Mouse (Mus musculus): ENCODE results near the gene Zfp706. TPM values are rescaled to one million over a fixed set of nuclear protein-coding genes. Genes with fewer than 3 reads are reported as not detected.

The Zfp706 gene
- total RNA-seq, 2 experiments from 2014 or later: 115 to 131 TPM

- no peak for DNase-seq (ENCODE audit: low spot score)
Observed at GRCm38 (mm10) chr15:36979488-36980201, 27.9 kb downstream of the Zfp706 start.

- DNase-seq (ENCODE audit: low spot score): no peak
Observed at GRCm38 (mm10) chr15:36979159-36979487, 28.4 kb downstream of the Zfp706 start.

DNA sequence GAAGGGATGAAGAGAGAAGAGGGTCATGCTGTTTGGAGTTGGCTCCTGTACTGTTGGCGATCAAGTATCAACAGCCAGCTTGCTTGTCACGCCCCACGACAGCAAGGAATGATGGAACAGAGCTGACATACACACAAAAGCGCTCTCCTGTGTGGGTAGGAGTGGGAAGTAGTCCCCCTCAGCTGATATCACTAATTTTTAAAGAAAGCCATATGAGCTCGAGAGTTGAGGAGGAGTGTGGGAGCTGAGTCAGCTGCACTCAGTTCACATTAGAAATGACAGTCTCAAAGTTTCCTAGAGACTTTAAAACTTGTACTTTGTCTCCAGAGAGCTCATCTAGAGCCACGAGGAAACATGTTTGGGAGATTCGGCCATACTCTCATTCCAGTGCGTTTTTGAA lies 29.8 kb downstream of the Zfp706 start:
- DNase-seq (ENCODE audit: low spot score): no peak

- DNase-seq (ENCODE audit: low spot score): no peak
Observed at GRCm38 (mm10) chr15:36975690-36976089, 31.9 kb downstream of the Zfp706 start.

GRCm38 (mm10) chr15:36975256-36975620 lies 32.3 kb downstream of the Zfp706 start:
- no peak for DNase-seq (ENCODE audit: low spot score)

- no peak for DNase-seq (ENCODE audit: low spot score)
Observed at GRCm38 (mm10) chr15:36974614-36975255, 32.8 kb downstream of the Zfp706 start.

DNA sequence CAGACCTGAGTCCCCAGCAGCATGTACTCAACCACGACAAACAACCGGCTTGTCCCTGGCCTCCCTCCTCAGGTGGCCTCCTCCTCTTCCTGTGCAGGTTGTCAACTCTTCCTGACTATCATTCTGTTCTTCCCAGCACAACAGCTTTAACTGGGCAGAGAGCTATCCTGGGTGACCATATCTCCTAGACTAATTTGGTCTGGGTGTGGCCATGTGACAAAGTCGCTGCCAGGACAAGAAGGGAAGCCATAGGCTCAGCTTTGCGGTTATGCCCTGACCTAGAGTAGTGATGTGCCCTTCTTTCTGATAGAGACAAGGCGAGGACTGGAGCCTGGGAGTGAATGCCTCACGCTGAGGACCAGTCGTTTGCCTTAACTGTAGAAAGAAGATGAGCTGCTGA lies 33.9 kb downstream of the Zfp706 start:
- no peak for DNase-seq (ENCODE audit: low spot score)

GRCm38 (mm10) chr15:36973290-36973689 lies 34.3 kb downstream of the Zfp706 start:
- DNase-seq (ENCODE audit: low spot score): no peak

DNA sequence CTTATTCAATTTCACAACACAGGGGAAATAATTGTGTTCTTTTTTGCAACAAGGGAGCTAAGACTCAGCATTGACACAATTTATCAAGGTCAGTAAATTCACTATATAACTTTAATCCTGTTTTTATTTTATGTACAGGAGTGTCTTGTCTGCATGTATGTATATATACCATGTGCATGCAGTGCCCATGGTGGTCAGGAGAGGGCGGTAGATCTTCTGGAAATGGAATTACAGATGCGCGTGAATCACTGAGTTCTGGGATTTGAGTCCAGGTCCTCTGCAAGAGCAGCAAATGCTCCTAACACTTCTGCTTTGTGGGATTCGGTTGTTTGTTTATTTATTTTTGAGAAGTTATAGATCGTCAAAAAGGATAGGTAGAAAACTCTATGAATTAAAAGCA lies 37.8 kb downstream of the Zfp706 start:
- DNase-seq (ENCODE audit: low spot score): no peak

- no peak for DNase-seq (ENCODE audit: low spot score)
Observed at GRCm38 (mm10) chr15:36968295-36968694, 39.3 kb downstream of the Zfp706 start.

DNA sequence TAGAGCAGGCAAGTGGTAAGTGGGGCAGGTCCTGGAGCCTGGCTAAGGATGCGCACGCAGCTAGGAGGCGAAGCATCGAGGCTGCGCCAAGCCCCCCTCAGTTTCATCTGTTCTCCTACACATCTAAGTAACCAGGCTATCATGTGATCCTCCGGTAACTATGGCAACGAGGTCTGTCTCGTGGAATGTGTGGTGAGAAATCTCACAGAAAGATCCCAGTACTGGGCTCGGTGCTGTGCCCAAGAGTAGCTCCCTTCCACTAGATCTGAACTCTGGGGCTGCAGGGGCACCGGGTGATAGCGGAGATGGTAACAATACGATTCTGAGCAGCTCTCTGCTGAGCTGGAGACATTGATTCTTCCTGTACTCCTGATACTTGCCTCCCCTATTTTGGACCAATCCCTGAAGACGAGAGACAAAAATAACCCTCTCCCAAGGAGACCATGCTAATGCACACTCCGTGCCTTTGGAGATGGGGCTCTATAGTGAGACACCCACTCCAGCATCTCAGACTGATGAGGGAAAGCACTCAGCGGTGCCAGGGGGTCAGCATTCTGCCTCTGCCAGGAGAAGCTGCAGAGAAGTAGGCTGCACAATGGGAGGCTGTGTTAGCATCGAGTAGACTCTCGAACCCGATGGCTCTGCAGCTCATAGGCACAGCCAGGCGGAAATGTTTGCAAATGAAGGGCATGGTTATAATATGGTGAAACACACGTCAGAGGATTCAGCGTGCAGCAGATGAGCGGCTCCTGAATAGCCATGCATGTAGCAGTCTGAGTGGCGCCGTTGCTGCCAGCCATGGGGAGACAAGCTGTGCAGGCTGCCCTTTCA lies 40.0 kb downstream of the Zfp706 start:
- no peak for DNase-seq (ENCODE audit: low spot score)

GRCm38 (mm10) chr15:36966940-36967339 lies 40.6 kb downstream of the Zfp706 start:
- DNase-seq (ENCODE audit: low spot score): no peak

- DNase-seq (ENCODE audit: low spot score): peak; percentile 53
Observed at GRCm38 (mm10) chr15:36966466-36966865, 41.1 kb downstream of the Zfp706 start.

DNA sequence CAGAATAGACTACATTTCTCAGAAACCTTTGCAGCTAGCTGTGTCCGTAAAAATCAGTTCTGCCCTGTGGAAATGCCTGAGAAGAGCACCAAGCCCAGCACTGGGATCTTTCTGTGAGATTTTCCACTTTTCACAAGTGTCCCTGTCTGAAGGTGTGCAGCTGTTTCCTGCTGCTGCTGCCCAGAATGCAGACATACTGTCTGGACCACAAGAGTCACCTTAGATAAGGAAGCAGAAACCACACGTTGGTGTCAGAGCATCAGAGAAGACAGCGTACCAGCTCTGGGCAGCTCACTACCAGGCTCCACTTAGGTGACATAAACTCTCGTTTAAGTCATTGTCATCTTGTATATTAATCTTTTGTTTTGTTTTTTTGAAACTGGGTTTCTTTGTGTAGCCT lies 41.8 kb downstream of the Zfp706 start:
- no peak for DNase-seq (ENCODE audit: low spot score)

- no peak for DNase-seq (ENCODE audit: low spot score)
Observed at GRCm38 (mm10) chr15:36962931-36963330, 44.6 kb downstream of the Zfp706 start.

- no peak for DNase-seq (ENCODE audit: low spot score)
Observed at GRCm38 (mm10) chr15:36960876-36961237, 46.7 kb downstream of the Zfp706 start.

- peak; percentile 80 for DNase-seq (ENCODE audit: low spot score)
Observed at GRCm38 (mm10) chr15:36960010-36960875, 47.3 kb downstream of the Zfp706 start.

DNA sequence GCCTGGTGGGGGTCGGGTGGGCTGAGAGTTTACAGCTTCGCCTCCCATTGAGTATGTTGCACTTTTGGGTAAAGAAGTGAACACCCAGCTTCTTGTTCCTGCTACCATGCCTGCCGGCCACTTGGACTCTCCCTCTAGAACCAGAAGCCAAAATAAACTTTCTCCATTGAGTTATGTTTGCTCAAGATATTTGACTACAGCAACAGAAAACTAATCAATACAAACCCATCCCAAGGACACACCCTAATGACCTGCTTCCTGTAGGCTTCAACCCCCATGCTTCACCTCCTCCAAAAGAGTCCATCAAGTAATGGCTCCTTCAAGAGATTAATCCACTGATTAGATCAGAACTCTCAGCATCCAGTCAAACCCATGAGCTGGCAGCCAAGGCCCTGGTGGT lies 51.4 kb downstream of the Zfp706 start:
- DNase-seq (ENCODE audit: low spot score): no peak

DNA sequence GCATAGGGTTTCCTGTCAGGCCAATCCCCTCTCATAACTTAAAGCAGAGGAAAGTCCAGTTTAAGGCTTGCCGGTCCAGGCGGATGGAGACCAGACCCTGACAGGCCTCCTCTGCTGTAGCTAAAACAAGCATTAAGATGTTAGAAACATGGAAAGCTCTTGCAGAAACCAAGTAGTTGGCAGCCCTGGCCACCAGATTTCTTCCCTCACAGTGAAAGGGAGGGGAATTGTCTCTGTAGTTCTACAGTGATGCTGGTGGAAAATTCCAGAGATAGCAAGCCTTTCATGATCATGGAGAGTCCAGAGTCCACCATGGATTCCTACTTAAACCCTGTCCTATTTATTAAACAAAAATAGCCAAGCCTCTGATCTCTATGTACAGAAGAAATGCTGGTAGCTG lies 57.3 kb downstream of the Zfp706 start:
- no peak for DNase-seq (ENCODE audit: low spot score)

DNA sequence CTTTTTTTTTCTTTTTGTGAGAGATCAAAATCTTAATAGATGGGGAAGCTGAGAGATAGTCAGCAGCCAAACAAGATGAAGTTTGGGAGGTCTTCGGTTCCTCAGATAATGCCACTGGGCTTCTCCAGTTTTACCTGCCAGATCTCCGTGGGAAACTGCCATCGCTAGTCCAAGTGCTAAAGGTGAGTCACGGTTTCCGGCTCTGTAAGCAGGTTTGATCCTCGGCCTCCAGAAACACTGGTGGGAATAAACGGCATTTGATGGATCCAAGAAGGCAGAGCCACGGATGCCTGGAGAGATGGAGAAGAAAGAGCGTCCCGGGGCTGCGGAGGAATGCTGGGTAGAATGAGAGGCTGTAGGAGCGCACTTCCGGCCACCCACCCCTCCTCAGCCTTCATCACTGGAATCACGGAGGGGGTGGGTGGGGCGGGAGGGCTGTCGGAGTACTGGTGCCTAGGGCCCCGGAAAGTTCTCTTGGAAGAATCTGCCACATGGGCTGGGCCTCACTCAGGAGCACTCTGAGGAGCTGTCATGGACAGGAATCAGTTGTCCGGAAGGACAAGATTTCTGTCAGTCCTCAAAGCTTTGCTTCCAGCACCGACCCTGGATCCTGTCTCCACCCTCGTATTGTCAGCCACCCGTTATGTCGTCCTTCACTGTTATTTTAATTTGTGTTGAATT lies 58.6 kb downstream of the Zfp706 start:
- no peak for DNase-seq (ENCODE audit: low spot score)

Measured in gastrocnemius, adult 18-20 months (tissue).